Mouse (Mus musculus) liver, adult 2 months (tissue): ENCODE results near the gene Ankrd6. TPM values are rescaled to one million over a fixed set of nuclear protein-coding genes. Genes with fewer than 3 reads are reported as not detected.

Source experiments
- DNase-seq: peaks from one replicate; pipeline ENCODE4 v3.0.0-alpha.2; 2011; ENCODE audit warnings: low read depth, low spot score; ENCODE audit errors: extremely low read depth
- H3K27ac ChIP-seq: fragments of 200-500 bp; replicated peaks from 2 replicates; pipeline ENCODE4 v1.5.1; 2012; ENCODE audit warnings: low read depth, mild to moderate bottlenecking, control low read depth, inconsistent platforms, low read length; ENCODE audit not compliant: insufficient read depth
- H3K27me3 ChIP-seq: fragments of 200-500 bp; 2 replicates; pipeline ENCODE4 v1.6.1; 2012; ENCODE audit warnings: mild to moderate bottlenecking, moderate library complexity, low read length, inconsistent platforms; ENCODE audit not compliant: control insufficient read depth, insufficient read depth
- H3K36me3 ChIP-seq: fragments of 200-500 bp; 2 replicates; pipeline ENCODE4 v1.6.1; 2012; ENCODE audit warnings: low read length, inconsistent platforms; ENCODE audit not compliant: control insufficient read depth, insufficient read depth
- H3K4me1 ChIP-seq: fragments of 200-500 bp; 2 replicates; pipeline ENCODE4 v1.6.1; 2011; ENCODE audit warnings: low read length; ENCODE audit not compliant: control insufficient read depth, insufficient read depth
- H3K4me3 ChIP-seq: fragments of 200-500 bp; 2 replicates; pipeline ENCODE4 v1.5.1; 2011; ENCODE audit warnings: low read depth, mild to moderate bottlenecking, control low read depth, low read length, moderate library complexity; ENCODE audit not compliant: insufficient read depth
- H3K79me2 ChIP-seq: fragments of 200-500 bp; 2 replicates; pipeline ENCODE4 v1.6.1; 2012; ENCODE audit warnings: inconsistent platforms, mild to moderate bottlenecking, low read length, moderate library complexity; ENCODE audit not compliant: control insufficient read depth, insufficient read depth
- H3K9ac ChIP-seq: fragments of 200-500 bp; 2 replicates; pipeline ENCODE4 v1.6.1; 2012; ENCODE audit warnings: low read depth, mild to moderate bottlenecking, control low read depth, inconsistent platforms, low read length
- CTCF ChIP-seq: fragments of 200-500 bp; IDR thresholded peaks from 2 replicates; pipeline ENCODE4 v1.5.1; 2011; ENCODE audit warnings: low read depth, low read length, control low read depth
- POLR2A ChIP-seq: fragments of 200-500 bp; IDR thresholded peaks from 2 replicates; pipeline ENCODE4 v1.6.1; 2011; ENCODE audit warnings: low read length, control low read depth; ENCODE audit not compliant: insufficient read depth; ENCODE audit errors: extremely low read depth
- WGBS: fragments of 180-500 bp; shearing (Covaris S2); methylation state at CpG from one replicate; pipeline ENCODE4 v1.1.7; 2018; 5-methylcytosine and 5-hydroxymethylcytosine counted together
- polyA plus RNA-seq: library from polyadenylated mRNA; depleted of rRNA; stranded (reverse); fragments of >200 nt; gene quantifications from 2 replicates; pipeline ENCODE4 v1.2.3, GENCODE M21; 2012; rRNA removed
- total RNA-seq: library from RNA; depleted of rRNA; stranded (reverse); fragments of >200 nt; gene quantifications from 2 replicates; pipeline ENCODE4 v1.2.3, GENCODE M21; 2014; rRNA removed

Ankrd6 gene
- total and polyA plus RNA-seq, 2 experiments, result 0.07 to 0.28 TPM

DNA sequence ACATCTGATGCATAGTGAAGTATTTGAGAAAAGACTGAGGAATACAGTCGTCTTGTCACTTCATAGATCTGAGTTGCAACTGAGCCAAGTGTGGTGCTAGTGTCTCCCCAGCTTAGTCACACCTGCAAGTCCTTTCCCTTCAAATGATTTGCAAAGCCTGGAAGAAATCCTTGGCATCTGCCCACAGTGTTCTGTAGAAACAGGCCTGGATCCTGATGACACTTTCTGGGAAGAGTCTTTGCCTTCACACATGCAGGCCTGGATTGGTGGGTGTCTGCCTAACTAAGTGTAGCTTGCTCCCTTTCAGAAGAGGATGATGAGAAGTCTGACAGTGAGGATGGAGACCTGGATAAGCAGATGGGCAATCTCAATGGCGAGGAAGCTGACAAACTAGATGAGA lies 193.2 kb downstream of the Ankrd6 start:
- H3K4me1 ChIP-seq, result no peaks in the 10 kb centered on the region
- no peak overlapping the region for H3K27ac ChIP-seq
- H3K27me3 ChIP-seq, result no peaks in the 10 kb centered on the region
- WGBS, result 93% methylated on average over 2 of the region's 2 CpGs
- H3K79me2 ChIP-seq, result no peaks in the 10 kb centered on the region
- DNase-seq, result no peak
- TF ChIP-seq POLR2A (no peak), CTCF (no peak)
- no peak overlapping the region for H3K4me3 ChIP-seq
- H3K36me3 ChIP-seq, result peaks cover 51% of the 10 kb centered on the region
- H3K9ac ChIP-seq, result no peak overlapping the region

Other genes with a start within 250 kb of the Ankrd6 start
- 28.5 and 46.9 TPM in 2 replicates for gene Lyrm2, start 150.6 kb downstream of the Ankrd6 start, total RNA-seq
- gene Lyrm2, start 150.6 kb downstream of the Ankrd6 start, polyA plus RNA-seq, result 5.8 and 5.9 TPM in 2 replicates
- 1.5 and 1.6 TPM in 2 replicates for gene Rragd, start 32.2 kb upstream of the Ankrd6 start, total RNA-seq
- 0.26 and 0.59 TPM in 2 replicates for gene Rragd, start 32.2 kb upstream of the Ankrd6 start, polyA plus RNA-seq
- gene Ube2j1, start 80.6 kb upstream of the Ankrd6 start, total RNA-seq, result 21.3 and 21.7 TPM in 2 replicates
- gene Ube2j1, start 80.6 kb upstream of the Ankrd6 start, polyA plus RNA-seq, result 11.1 and 13.1 TPM in 2 replicates
- gene Gabrr2, start 112.2 kb upstream of the Ankrd6 start, total RNA-seq, result 0.20 and 0.46 TPM in 2 replicates
- gene Gabrr2, start 112.2 kb upstream of the Ankrd6 start, polyA plus RNA-seq, result 0.15 and 0.27 TPM in 2 replicates
- gene Gabrr1, start 181.7 kb upstream of the Ankrd6 start, total RNA-seq, result 0.20 TPM in 1 of 2 replicates, not detected in the other
- not detected in 2 replicates for gene Gabrr1, start 181.7 kb upstream of the Ankrd6 start, polyA plus RNA-seq
- gene Pm20d2, start 238.9 kb upstream of the Ankrd6 start, total RNA-seq, result 3.6 and 4.4 TPM in 2 replicates
- 7.3 and 8.6 TPM in 2 replicates for gene Pm20d2, start 238.9 kb upstream of the Ankrd6 start, polyA plus RNA-seq